Mouse (Mus musculus): ENCODE results near the gene Lpar1. TPM values are rescaled to one million over a fixed set of nuclear protein-coding genes. Genes with fewer than 3 reads are reported as not detected.

Lpar1 gene
- total and polyA plus RNA-seq, 3 experiments = not detected

- Histone ChIP-seq H3K9me3 (replicated peaks; ENCODE audit: insufficient read depth, low read length) (no peaks in the 10 kb centered on the region), H3K36me3 (ENCODE audit: control insufficient read depth in 1 of 2, insufficient read depth in 2 of 2, low read length in 2 of 2) (no peaks in the 10 kb centered on the region)
- TF ChIP-seq JUND (IDR thresholded peaks at IDR 0.05; ENCODE audit: low read depth, low read length) (no peak), GATA1 (IDR thresholded peaks at IDR 0.05; ENCODE audit: low read depth, low read length) (no peak), POLR2AphosphoS5 (IDR thresholded peaks at IDR 0.05; ENCODE audit: borderline replicate concordance, low read depth, low read length) (no peak), MAZ (IDR thresholded peaks at IDR 0.05; ENCODE audit: low read depth, low read length) (no peak), USF1 (IDR thresholded peaks at IDR 0.05; ENCODE audit: low read depth, low read length) (no peak), MYB (IDR thresholded peaks at IDR 0.05; ENCODE audit: low read depth, low read length) (no peak), HCFC1 (IDR thresholded peaks at IDR 0.05; ENCODE audit: low read depth, low read length) (no peak), SIN3A (IDR thresholded peaks at IDR 0.05; ENCODE audit: low read length) (no peak), RAD21 (IDR thresholded peaks at IDR 0.05; ENCODE audit: low read depth, low read length) (no peak), E2F4 (IDR thresholded peaks at IDR 0.05; ENCODE audit: borderline replicate concordance, low read depth, low read length) (no peak), TAL1 (IDR thresholded peaks at IDR 0.05; ENCODE audit: low read length) (no peak), ZKSCAN1 (IDR thresholded peaks at IDR 0.05; ENCODE audit: low read depth, low read length) (no peak), TBP (IDR thresholded peaks at IDR 0.05; ENCODE audit: low read depth, low read length) (no peak), MEF2A (IDR thresholded peaks at IDR 0.05; ENCODE audit: extremely low read depth, insufficient replicate concordance, low read depth, low read length, poor library complexity, severe bottlenecking) (no peak), POLR2AphosphoS2 (IDR thresholded peaks at IDR 0.05; ENCODE audit: low read length) (no peak), NELFE (IDR thresholded peaks at IDR 0.05; ENCODE audit: low read depth, low read length) (no peak), MAFK (IDR thresholded peaks at IDR 0.05; ENCODE audit: borderline replicate concordance, low read depth, low read length) (no peak), ZNF384 (IDR thresholded peaks at IDR 0.05; ENCODE audit: low read depth, low read length) (no peak), UBTF (IDR thresholded peaks at IDR 0.05; ENCODE audit: borderline replicate concordance, insufficient read depth, low read depth, low read length) (no peak)
These were observed 23.4 kb downstream of the Lpar1 start for GRCm38 (mm10) chr4:58530279-58530678.

GRCm38 (mm10) chr4:58527852-58528251 lies 25.8 kb downstream of the Lpar1 start:
- no peak for DNase-seq (ENCODE audit: low read depth, low spot score)
- no peaks in the 10 kb centered on the region for H3K27me3 ChIP-seq (ENCODE audit: control insufficient read depth in 1 of 2, insufficient read depth in 2 of 2, low read length in 2 of 2)
- no peak overlapping the region for H3K4me3 ChIP-seq (ENCODE audit: control insufficient read depth in 1 of 2, insufficient read depth in 1 of 2, low read depth in 2 of 2, low read length in 2 of 2)
- no peak overlapping the region for H3K9ac ChIP-seq (ENCODE audit: control insufficient read depth, low read depth, low read length, poor library complexity, severe bottlenecking)
- no peaks in the 10 kb centered on the region for H3K4me1 ChIP-seq (ENCODE audit: control insufficient read depth in 1 of 2, insufficient read depth in 2 of 2, low read length in 2 of 2)
- TF ChIP-seq MEF2A (IDR thresholded peaks at IDR 0.05; ENCODE audit: extremely low read depth, insufficient replicate concordance, low read depth, low read length, poor library complexity, severe bottlenecking) (no peak), BHLHE40 (IDR thresholded peaks at IDR 0.05; ENCODE audit: borderline replicate concordance, low read depth, low read length) (no peak), EP300 (IDR thresholded peaks at IDR 0.05; ENCODE audit: low read depth in 1 of 2, low read length in 2 of 2) (no peak), TBP (IDR thresholded peaks at IDR 0.05; ENCODE audit: low read depth, low read length) (no peak), SIN3A (IDR thresholded peaks at IDR 0.05; ENCODE audit: low read length) (no peak), CHD2 (IDR thresholded peaks at IDR 0.05; ENCODE audit: low read length) (no peak), NELFE (IDR thresholded peaks at IDR 0.05; ENCODE audit: low read depth, low read length) (no peak), MAFK (IDR thresholded peaks at IDR 0.05; ENCODE audit: borderline replicate concordance, low read depth, low read length) (no peak), ZNF384 (IDR thresholded peaks at IDR 0.05; ENCODE audit: low read depth, low read length) (no peak), GABPA (IDR thresholded peaks at IDR 0.05; ENCODE audit: low read depth, low read length) (no peak), ZMIZ1 (IDR thresholded peaks at IDR 0.05; ENCODE audit: low read depth, low read length) (no peak), KAT2A (conservative IDR thresholded peaks at IDR 0.05; ENCODE audit: low read depth, low read length) (no peak), HCFC1 (IDR thresholded peaks at IDR 0.05; ENCODE audit: low read depth, low read length) (no peak), MYC (IDR thresholded peaks at IDR 0.05; ENCODE audit: low read depth, low read length) (no peak), TCF12 (IDR thresholded peaks at IDR 0.05; ENCODE audit: low read depth, low read length) (no peak), POLR2A (IDR thresholded peaks at IDR 0.05; ENCODE audit: control insufficient read depth in 1 of 2, insufficient read depth in 1 of 2, low read depth in 1 of 2, low read length in 2 of 2, poor library complexity in 1 of 2) (no peak), ZKSCAN1 (IDR thresholded peaks at IDR 0.05; ENCODE audit: low read depth, low read length) (no peak)
- H3K36me3 ChIP-seq (ENCODE audit: control insufficient read depth in 1 of 2, insufficient read depth in 2 of 2, low read length in 2 of 2) = no peaks in the 10 kb centered on the region
- no peaks in the 10 kb centered on the region for H3K9me3 ChIP-seq (replicated peaks; ENCODE audit: insufficient read depth, low read length)
- H3K27ac ChIP-seq (ENCODE audit: control insufficient read depth, low read depth, low read length) = no peak overlapping the region
- H3K79me2 ChIP-seq (ENCODE audit: control insufficient read depth, insufficient read depth, low read length, poor library complexity) = no peaks in the 10 kb centered on the region

More at GRCm38 (mm10) chr4:58530279-58530678, 23.4 kb downstream of the Lpar1 start:
- Histone ChIP-seq H3K27ac (ENCODE audit: control insufficient read depth, low read depth, low read length) (no peak overlapping the region), H3K27me3 (ENCODE audit: control insufficient read depth in 1 of 2, insufficient read depth in 2 of 2, low read length in 2 of 2) (no peaks in the 10 kb centered on the region), H3K79me2 (ENCODE audit: control insufficient read depth, insufficient read depth, low read length, poor library complexity) (no peaks in the 10 kb centered on the region), H3K4me3 (ENCODE audit: control insufficient read depth in 1 of 2, insufficient read depth in 1 of 2, low read depth in 2 of 2, low read length in 2 of 2) (no peak overlapping the region), H3K9ac (ENCODE audit: control insufficient read depth, low read depth, low read length, poor library complexity, severe bottlenecking) (no peak overlapping the region), H3K4me1 (ENCODE audit: control insufficient read depth in 1 of 2, insufficient read depth in 2 of 2, low read length in 2 of 2) (no peaks in the 10 kb centered on the region)
- DNase-seq (ENCODE audit: low read depth, low spot score) = no peak
